Mouse (Mus musculus) thymus, postnatal 25 days (tissue): ENCODE results near the gene Adamtsl5.

Experiments used
- DNase-seq: peaks from one replicate; pipeline ENCODE4 v3.0.0; 2022

The Adamtsl5 gene

DNA sequence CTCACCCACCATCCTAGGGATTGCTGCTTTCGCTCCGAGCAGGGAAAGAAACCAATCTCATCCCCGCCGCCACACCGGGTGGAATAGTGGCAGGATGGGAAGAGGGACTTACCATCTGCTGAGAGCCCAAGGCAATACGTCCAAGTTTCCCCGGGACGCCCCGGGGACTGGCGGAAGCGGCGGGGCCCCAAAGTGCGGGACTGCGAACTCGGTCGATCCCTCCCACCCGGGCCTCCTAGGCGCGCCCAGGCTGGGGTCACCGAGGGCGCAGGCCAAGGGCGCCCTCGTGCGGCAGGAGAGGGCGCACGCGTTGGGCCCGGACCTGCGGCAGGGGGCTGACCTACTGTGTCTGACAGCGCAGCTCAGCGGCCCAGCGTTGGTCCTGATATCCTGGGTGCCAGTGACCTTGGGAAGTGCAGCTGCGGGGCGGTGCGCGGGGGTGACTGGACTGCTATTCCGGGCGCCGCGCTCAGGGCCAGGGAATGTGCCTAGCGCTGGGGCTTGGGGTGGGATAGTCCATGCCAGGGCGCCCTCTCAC, at the start of gene Adamtsl5:
TSS of gene Adamtsl5 (minus strand) at position 169 of the 538 bp plus-strand sequence.
- DNase-seq = peak; percentile 75

DNA sequence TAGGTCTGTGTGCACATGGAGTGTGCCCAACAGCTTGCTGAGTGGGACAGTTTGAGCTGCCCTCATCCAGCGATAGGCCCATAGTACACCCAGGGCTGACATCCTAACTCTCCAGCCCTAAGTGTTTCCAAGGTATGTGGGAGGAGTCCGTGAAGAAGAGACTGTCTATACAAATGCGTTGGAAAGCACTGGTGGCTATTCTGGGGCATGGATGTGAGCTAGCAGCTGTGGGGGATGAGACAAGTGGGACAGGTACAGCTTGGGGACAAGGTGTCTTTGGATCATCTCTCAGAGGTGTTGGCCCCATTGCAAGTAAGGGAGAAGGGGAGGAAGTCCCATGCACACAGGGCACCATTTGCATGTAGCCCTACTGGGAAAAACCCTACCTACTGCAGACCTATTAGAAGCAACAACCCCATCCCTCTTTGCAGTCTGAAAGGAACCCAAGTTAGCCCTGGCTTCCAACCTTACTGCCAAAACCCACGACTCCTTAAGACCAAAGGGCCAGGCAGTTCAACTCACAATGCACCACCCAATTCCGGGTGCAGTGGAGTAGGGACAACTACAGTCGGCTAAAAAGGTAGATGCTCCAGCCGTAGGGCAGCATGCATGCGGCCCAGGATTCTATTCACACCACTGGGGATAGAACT, 49.4 kb upstream of the Adamtsl5 start:
- no peak for DNase-seq

DNA sequence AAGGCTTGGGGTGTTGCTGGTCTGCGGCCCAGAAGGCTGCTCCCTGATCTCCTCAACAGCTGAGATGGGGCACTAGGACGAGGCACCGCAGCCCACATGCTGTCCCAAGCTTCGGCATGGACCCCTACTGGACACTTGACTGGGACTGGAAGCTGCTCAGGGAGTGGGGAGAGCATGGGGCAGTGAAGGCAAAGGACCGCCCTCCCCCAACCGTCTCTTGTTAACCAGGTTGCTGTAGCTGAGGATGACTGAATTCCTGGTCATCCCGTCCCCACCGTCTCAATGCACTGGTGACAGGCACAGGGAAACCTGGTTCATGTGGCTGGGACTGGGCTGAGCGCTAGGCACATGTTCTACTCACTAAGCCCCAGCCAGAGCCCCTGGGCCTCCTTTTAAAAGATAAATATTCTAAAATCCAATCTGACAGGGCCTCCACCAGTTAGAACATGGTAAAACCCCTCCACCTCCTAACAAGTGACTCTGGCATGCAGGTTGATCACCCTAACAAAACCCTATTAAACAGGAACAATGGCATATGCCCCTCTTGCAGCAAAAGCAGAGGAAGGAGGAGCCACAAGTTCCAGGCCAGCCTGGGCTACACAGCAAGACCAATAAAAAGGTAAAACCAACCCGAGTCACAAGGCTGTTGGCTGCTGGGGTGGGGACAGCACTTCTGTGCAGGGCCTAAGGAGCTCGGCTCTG, 48.8 kb upstream of the Adamtsl5 start:
- no peak for DNase-seq

DNA sequence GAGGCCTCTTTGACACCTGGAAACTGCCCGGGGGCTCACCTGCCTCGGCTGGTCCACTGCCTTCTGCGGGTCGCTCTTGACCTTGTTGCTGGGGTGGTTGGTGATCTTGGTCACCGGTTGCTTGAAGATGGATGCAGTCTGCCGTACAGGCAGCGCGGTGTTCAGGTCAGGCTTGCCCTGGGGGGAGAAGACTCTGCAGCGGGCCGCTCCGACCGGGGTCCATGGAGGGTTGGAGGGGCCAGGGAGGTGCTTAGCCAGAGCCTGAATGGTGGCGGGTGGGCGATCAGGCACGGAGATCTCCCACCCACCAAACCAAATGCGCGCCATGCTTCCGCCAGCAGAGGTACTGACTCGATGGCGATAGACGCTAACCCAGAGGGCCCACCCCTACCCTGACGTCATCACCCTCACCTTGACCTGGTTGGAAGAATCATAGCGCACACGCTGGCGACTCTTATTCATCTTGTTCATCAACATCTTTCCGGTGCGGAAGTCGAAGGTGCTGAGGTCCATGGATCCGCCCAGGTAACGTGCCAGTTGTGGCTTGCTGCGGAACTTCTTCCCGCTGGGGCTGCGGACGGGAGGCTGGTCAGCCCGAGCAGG, 46.9 kb upstream of the Adamtsl5 start:
- no peak for DNase-seq

DNA sequence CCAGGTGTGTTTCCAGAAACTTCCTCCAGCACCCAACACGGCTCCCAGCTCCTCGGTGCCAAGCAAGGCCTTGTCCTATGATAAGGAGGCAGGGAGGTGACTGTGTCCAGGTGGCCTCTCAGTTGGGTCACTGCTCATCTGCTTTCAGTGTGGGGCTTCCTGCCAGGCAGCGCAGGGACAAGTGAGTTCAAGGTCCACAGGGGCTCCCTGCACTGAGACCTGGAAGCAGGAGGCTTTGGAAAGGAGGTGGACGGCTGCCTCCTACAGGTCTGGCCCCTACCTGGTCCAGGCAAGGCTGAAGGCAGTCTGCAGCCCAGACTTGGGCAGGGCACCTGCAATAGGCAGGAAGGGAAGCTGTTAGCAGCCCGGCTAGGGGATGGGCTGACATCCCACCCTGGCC, 44.5 kb upstream of the Adamtsl5 start:
- DNase-seq = no peak

DNA sequence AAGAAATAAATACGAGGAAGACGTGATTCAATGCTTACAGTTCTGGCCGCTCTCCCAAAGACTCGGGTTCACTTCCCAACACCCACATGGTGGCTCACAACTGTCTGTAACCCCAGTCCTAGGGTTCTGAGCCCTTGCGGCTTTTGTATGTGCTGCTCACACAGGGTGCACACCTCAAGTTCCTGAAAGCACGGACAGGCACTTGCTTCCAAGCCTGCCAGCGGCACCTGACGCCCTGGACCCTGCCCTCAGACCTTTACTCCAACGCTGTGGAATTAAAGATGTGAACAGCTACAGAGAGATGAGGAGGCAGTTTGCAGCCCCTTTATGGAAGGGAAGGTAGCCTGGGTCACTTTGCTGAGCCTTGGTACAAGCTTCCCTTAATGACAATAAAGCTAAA, 42.5 kb upstream of the Adamtsl5 start:
- DNase-seq = no peak

DNA sequence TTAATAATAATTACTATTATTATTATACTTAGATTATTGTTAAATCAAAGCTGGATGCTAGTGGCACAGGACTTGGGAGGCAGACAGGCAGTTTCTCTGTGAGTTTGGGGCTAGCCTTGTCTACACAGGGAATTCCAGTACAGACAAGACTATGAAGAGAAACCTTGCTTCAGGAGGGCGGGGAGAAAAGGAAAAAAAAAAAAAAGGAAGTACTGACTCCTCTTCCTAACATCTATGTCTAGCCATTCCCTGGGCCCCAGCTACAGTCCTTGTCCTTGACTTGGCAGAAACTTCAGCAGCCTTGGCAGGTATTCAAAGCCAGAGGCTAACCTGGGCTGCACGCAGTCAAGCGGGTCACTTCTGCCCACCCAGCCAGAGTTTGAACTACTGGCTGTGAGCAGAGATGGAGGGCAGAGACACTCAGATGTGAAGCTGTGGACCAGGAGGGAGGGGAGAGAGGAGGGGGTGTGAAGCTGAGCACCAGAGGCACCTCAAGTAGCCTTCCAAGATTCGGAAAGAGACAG, 41.0 kb upstream of the Adamtsl5 start:
- DNase-seq = no peak

DNA sequence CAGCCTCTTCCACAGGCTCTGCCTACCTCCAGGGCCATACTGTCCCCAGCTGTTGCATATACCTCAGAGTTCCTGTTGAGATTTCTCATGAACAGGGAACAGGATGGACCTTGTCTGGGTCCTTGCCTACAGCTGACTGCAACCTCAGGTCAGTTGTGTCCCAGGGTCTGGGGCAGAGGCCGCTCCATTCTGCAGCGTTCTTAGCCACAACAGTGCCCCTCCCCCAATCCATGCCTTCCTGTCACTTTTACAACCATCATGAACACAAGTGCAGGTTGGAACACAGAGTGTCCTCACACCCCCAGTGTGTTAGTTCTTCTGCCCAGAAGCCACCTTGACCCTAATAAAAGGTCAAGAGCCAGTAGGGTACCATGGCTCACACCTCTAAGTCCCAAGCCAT, 40.5 kb upstream of the Adamtsl5 start:
- no peak for DNase-seq

DNA sequence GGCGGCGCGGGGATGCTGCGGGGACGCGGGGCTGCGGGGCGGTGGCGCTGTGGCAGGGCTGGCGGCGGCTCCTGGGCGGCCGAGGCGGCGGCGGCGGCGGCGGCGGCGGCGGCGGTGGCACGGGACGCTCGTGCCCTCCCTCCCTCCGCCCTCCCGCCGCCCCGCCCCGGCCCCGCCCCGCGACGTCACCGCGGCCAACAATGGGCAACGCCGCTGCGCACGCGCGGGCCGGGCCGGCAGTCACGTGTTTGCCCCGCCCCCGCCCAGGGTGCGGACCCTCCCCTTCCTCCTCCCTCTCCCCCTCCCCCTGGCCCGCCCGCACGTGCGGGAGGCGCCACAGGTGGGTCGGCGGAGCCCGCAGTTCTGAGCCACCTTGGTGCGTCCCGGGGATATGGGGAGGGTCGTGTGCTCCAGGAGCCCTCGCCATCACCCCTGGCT, 39.3 kb upstream of the Adamtsl5 start, which contains the start of gene Mex3d:
TSS of gene Mex3d (minus strand) at position 138 of the 438 bp plus-strand sequence.
- DNase-seq = peak; percentile 91

DNA sequence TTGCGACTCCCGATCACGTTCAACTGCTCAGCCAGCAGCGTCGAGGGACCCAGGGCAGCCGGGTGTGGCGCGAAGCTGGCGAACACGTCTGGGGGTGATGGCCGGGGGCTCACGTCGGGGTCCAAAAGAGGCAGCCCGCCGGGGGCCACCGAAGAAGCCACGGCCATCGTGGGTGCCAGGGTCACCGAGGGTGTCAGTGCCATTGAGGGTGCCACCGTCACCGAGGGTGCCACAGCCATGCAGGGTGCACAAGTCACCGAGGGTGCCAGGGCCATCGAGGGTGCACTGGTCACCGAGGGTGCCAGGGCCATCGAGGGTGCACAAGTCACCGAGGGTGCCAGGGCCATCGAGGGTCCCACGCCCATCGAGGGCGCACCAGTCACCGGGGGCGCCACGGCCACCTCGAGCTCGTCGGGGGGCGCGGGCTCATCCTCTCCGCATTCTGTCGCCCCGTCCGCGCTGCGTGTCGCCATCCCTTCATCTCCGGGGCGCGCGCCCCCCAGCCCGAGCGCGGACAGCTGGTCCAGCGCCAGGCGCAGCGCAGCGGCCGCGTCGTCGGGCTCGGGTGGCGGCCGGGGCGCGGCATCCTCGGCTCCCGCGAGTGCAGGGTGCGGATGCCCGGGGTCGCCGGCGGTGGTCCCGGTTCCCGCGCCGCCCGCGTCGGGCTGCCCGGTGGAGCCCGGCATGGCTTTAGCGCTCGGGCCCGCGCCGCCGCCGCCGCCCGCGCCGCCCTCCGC, 38.7 kb upstream of the Adamtsl5 start:
- DNase-seq = no peak

DNA sequence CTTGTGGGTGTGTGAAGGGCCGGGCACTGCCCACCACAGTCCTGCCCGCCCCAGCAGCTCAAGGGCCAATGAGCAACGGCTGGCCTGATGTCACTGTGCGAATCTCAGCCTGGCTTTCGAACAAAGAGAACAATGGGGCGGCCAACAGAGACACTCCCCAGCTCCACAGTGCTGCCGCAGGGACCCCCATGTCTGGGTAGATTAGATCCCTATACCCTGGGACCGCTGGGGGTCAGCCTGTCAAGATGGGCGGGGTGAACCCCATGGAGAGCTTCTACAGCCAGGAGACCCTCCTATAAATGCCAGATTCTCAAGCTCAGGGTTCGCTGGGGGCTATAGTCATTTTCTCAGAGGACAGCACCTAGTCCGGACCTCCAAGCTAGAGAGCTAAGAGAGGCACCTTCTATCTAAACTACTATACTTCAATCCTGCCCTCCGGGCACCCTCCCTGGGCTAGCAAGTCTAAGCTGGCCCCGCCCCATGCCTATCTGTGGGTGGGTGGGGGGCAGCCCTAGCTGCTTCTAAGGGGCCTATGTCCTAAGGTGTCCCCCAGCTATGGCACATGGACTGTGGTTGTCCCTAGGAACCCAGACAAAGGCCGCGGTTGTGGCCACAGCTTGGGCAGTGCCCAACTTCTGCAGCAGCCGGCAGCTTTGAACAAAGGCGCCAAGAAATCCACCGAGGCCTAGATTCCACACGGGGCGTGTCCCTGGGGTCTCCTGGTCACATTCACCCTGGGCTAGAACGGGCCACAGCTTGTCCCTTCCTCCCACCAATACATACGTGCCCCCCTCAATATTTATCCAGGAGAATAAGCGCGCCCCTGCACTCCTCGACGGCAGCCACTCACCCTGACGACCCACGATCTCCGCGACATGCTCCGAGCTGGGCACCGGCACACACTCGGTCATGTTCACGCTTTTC, 37.9 kb upstream of the Adamtsl5 start:
- DNase-seq = no peak

DNA sequence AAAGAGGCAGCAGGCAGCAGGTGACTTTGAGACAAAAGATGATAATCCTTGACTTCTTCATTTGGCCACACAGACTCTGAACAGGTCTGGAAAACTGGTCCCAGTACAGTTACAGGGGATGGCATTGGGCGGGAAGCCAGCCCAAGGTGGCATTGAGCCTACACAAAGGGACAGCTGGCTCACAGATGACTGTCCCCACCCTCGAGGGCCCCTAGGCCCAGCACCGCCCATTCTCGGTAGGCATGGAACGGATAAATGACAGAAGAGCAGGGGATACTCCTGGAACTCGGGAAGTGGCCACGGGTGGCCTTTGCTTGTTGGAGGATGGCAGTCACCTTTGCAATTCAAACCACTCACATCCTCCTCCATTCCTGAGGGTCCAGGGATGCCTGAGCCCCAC, 37.1 kb upstream of the Adamtsl5 start:
- DNase-seq = no peak

DNA sequence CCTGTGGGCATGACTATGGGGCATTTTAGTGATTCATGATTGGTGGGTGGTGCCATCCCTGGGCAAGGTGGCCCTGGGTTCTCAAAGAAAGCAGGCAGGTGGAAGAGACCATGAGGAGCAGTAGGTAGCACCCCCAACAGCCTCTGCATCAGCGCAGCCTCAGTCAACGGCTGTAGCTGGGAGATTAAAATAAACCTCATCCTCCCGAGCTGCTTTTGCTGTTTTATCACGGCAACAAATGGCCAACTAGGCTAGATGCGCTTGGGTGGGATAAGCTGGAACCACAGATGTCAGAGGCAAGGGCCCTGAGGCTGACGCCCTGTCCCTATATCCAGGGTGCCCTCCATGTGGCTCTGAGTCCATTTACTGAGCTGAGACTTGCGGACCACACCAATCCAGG, 36.5 kb upstream of the Adamtsl5 start:
- DNase-seq = no peak

DNA sequence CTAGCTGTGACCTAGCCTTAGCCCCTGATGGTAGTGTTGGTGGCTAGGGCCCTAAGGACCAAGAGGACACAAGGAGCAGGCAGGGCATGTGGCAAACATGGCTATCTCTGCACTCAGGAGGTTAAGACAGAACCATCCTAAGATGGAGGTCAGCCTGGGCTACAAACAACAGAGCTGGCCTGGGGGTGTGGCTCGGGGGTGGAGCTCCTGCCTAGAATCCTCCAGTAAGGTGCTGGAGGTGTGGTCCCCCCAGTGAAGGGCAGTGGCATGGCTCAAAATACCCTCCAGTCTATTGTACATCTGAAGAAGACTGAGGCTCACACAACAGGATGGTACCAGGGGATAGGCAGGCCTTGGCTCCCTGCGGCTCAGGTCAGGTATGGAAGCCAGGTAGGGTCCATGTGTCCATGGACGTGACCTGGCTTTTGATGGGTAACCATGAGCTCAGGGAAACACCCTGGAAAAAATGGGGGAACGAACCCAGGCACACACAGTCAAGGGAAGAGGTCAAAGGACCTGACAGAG, 36.0 kb upstream of the Adamtsl5 start:
- no peak for DNase-seq

DNA sequence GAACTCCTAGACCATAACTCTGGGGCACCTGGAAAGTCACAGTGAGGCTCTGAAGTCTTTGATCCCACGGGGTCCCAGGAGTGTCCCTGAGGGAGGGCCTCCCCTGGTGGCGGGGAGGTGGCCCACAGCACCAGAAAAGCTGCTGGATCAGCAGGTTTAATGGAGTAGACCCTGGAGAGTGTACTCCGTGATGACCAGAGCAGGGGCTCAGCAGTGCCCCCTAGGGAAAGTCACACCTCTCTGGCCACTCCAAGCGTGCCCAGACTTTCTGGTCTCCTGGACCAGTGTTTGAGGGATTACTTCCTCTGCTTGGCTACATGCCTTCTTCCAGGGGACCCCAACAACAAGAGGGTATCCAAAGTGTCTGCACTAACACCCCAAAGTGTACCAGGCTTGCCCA, 35.2 kb upstream of the Adamtsl5 start:
- no peak for DNase-seq

DNA sequence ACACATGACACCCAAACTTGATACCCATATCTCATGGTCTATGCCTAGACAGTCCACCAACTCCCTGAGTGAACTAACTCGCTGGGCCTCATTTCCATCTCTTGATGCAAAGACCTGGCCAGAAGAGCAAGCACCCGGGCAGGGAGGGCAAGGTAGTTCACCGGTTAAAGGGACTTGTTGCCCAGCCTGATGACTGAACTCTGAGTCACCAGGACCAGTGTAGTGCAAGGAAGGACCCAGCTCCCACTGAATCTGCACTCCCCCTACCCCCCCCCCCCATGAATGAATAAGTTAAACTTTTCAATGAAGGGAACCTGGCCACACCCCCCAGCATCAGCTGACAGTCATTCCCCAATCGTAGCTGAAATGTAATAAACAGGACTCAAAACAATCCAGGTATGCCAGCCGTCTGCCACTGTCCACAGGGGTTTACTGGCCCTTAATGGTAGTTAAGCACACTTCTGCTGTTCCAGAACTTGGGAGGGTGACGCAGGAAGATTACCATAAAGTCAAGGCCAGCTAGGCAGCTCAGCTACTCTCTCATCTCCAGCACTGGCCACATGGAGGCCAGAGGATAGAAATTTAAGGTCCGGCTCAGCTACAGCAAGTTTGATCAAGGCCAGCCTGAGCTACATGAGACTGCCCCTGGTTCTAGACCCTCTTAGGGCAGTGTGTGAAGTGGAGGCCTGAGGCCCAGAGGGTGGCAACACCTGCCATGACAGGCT, 34.6 kb upstream of the Adamtsl5 start:
- DNase-seq = no peak

DNA sequence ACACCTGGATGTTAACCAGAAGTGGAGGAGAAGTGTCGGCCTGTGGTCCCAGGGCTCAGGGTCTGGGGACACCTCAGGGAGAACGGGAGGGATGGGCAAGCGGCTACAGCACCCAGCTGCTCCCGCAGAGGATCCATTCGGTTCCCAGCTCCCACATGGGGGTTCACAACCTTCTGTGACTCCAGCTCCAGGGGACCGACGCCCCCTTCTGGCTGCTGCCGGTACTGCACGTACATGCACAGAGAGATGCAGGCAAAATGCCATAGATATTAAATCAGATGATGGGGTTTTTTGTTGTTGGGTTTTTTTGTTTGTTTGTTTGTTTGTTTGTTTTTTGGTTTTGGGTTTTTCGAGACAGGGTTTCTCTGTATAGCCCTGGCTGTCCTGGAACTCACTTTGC, 29.5 kb upstream of the Adamtsl5 start:
- DNase-seq = peak; percentile 42

DNA sequence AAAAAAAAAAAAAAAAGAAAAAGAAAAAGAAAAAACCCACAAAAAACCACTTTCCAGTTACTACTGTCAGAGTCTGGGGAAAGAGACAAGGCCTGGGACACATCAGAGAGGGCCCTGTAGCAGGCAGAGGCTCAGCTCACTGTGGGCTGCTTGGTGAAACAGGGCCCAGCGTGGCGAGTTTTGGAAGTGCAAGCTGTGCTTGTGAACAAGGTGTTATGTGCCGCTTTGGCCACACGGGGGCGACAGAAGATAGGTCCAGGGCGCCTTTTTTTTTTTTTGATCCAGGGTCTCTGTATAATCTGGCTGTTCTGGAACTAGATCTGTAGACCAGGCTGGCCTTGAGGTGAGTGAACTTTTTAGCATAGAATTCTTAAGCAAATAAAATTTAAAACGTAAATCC, 27.9 kb upstream of the Adamtsl5 start:
- DNase-seq = peak; percentile 94

DNA sequence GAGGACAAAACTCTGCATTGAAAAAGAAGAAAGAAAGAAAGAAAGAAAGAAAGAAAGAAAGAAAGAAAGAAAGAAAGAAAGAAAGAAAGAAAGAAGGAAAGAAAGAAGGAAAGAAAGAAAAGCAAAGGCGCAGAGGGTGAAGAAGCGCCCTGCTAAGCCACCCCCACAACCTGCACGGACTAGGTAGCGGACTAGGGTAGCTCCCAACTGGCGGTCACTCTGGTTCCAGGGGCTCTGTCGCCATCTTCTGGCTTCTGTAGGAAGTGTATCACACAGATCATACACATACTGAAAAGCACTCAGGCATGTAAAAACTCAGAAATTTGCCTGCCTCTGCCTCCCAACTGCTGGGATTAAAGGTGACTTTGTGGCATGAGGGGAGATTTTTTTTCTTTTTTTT, 25.9 kb upstream of the Adamtsl5 start:
- DNase-seq = peak; percentile 80

DNA sequence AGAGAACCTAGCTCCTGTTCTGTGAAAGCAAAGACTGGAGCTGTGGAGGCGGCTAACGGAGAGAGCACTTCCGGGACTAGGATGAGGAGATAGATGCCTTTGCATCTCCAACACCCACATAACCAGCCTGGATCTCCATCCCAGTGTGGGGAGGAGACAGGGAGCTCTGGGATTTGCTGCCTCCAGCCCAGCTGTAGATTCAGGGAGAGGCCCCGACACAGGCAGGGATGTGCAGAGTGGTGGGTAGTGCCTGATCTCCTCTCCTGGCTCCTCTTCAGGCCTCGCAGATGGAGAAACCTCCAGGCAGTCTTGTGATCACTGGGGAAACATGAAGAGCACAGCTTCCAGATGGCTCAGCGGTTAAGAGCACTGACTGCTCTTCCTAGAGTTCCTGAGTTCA, 24.5 kb upstream of the Adamtsl5 start:
- no peak for DNase-seq

DNA sequence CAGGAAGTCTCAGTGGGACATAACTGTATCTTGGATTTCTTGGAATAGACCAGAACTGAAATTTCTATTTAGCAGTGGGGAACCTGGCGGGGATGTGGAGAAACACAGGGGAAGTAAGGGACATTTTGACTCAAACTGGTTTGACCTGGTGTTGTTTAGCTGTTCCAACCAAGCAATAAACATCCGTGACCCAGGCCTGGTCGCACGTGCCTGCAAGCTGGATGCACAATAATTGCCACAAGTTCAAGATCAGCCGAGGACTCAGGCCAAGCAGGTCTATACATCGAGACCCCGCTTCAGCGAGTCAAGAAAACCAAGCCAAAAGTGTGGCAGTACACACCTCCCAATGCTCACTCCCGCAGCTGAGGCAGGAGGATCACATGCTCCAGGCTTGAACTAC, 23.8 kb upstream of the Adamtsl5 start:
- DNase-seq = no peak
